Mouse (Mus musculus): ENCODE measurements around the gene Kyat3. TPM values are rescaled to one million over a fixed set of nuclear protein-coding genes. Genes with fewer than 3 reads are reported as not detected.

Gene Kyat3
- polyA plus RNA-seq, 1 experiment from 2014 or later: 13.2 TPM

Other genes with a start within 250 kb of the Kyat3 start
- not detected in 2 replicates for gene Gbp5, start 207.1 kb upstream of the Kyat3 start, polyA plus RNA-seq (2016; fragmentation: Nextera tagmentation; extraction: Ambion mirVana)
- 0.76 and 0.79 TPM in 2 replicates for gene Gbp7, start 170.7 kb upstream of the Kyat3 start, polyA plus RNA-seq (2016; fragmentation: Nextera tagmentation; extraction: Ambion mirVana)
- gene Gbp3, start 141.0 kb upstream of the Kyat3 start, polyA plus RNA-seq (2016; fragmentation: Nextera tagmentation; extraction: Ambion mirVana): 0.21 and 0.33 TPM in 2 replicates
- gene Gbp2b, start 106.2 kb upstream of the Kyat3 start, polyA plus RNA-seq (2016; fragmentation: Nextera tagmentation; extraction: Ambion mirVana): not detected in 2 replicates
- 0.11 TPM in 1 of 2 replicates, not detected in the other for gene Gbp2, start 80.4 kb upstream of the Kyat3 start, polyA plus RNA-seq (2016; fragmentation: Nextera tagmentation; extraction: Ambion mirVana)
- gene Gtf2b, start 64.0 kb downstream of the Kyat3 start, polyA plus RNA-seq (2016; fragmentation: Nextera tagmentation; extraction: Ambion mirVana): 87.3 and 88.2 TPM in 2 replicates
- 50.7 and 57.5 TPM in 2 replicates for gene Pkn2, start 181.0 kb downstream of the Kyat3 start, polyA plus RNA-seq (2016; fragmentation: Nextera tagmentation; extraction: Ambion mirVana)